Mouse (Mus musculus): ENCODE data around the gene Btrc.

Btrc gene

GRCm38 (mm10) chr19:45472691-45473520 is 109.4 kb downstream of the Btrc start:
- DNase-seq (ENCODE audit: extremely low read depth, low read depth), result no peak

- DNase-seq (ENCODE audit: extremely low read depth, low read depth), result no peak
Observed at GRCm38 (mm10) chr19:45474686-45475085, 111.2 kb downstream of the Btrc start.

- DNase-seq (ENCODE audit: extremely low read depth, low read depth), result no peak
Observed at GRCm38 (mm10) chr19:45475928-45476553, 112.5 kb downstream of the Btrc start.

GRCm38 (mm10) chr19:45479548-45479947 is 116.0 kb downstream of the Btrc start:
- DNase-seq (ENCODE audit: extremely low read depth, low read depth), result no peak

- DNase-seq (ENCODE audit: extremely low read depth, low read depth), result no peak
Observed at GRCm38 (mm10) chr19:45480490-45480889, 117.0 kb downstream of the Btrc start.

GRCm38 (mm10) chr19:45480951-45481350 is 117.4 kb downstream of the Btrc start:
- DNase-seq (ENCODE audit: extremely low read depth, low read depth), result no peak

GRCm38 (mm10) chr19:45483470-45483869 is 119.9 kb downstream of the Btrc start:
- no peak for DNase-seq (ENCODE audit: extremely low read depth, low read depth)

- DNase-seq (ENCODE audit: extremely low read depth, low read depth), result no peak
Observed at GRCm38 (mm10) chr19:45486206-45486991, 122.9 kb downstream of the Btrc start.

GRCm38 (mm10) chr19:45486992-45487387 is 123.5 kb downstream of the Btrc start:
- no peak for DNase-seq (ENCODE audit: extremely low read depth, low read depth)

GRCm38 (mm10) chr19:45489961-45490360 is 126.4 kb downstream of the Btrc start:
- no peak for DNase-seq (ENCODE audit: extremely low read depth, low read depth)

GRCm38 (mm10) chr19:45491246-45491645 is 127.7 kb downstream of the Btrc start:
- DNase-seq (ENCODE audit: extremely low read depth, low read depth), result no peak

- DNase-seq (ENCODE audit: extremely low read depth, low read depth), result no peak
Observed at GRCm38 (mm10) chr19:45494121-45494775, 130.7 kb downstream of the Btrc start.

- no peak for DNase-seq (ENCODE audit: extremely low read depth, low read depth)
Observed at GRCm38 (mm10) chr19:45505446-45505845, 141.9 kb downstream of the Btrc start.

- no peak for DNase-seq (ENCODE audit: extremely low read depth, low read depth)
Observed at GRCm38 (mm10) chr19:45507531-45507930, 144.0 kb downstream of the Btrc start.

GRCm38 (mm10) chr19:45510680-45511079 is 147.1 kb downstream of the Btrc start:
- DNase-seq (ENCODE audit: extremely low read depth, low read depth), result no peak

- DNase-seq (ENCODE audit: extremely low read depth, low read depth), result no peak
Observed at GRCm38 (mm10) chr19:45511406-45511805, 147.9 kb downstream of the Btrc start.

GRCm38 (mm10) chr19:45515341-45515740 is 151.8 kb downstream of the Btrc start:
- no peak for DNase-seq (ENCODE audit: extremely low read depth, low read depth)

- DNase-seq (ENCODE audit: extremely low read depth, low read depth), result no peak
Observed at GRCm38 (mm10) chr19:45516264-45516663, 152.7 kb downstream of the Btrc start.

GRCm38 (mm10) chr19:45527382-45527781 is 163.8 kb downstream of the Btrc start:
- no peak for DNase-seq (ENCODE audit: extremely low read depth, low read depth)

GRCm38 (mm10) chr19:45527931-45528534 is 164.5 kb downstream of the Btrc start:
- DNase-seq (ENCODE audit: extremely low read depth, low read depth), result no peak

GRCm38 (mm10) chr19:45529294-45529693 is 165.8 kb downstream of the Btrc start:
- DNase-seq (ENCODE audit: extremely low read depth, low read depth), result no peak
